Mouse (Mus musculus): ENCODE results near the gene Bfsp1.

GRCm38 (mm10) chr2:143832721-143833120 lies 30.3 kb downstream of the Bfsp1 start:
- TF ChIP-seq CTCF (IDR thresholded peaks at IDR 0.05; ENCODE audit: insufficient read depth, low read length) (no peak), POLR2A (IDR thresholded peaks at IDR 0.05; ENCODE audit: borderline replicate concordance, extremely low read depth, low read depth, low read length) (no peak)

Data from lung, adult 2 months (tissue).